Mouse (Mus musculus) myocyte (in vitro differentiated cells): ENCODE results near the gene Slc7a5.

ENCODE experiments used
- CEBPB ChIP-seq: IDR thresholded peaks from 2 replicates; pipeline ENCODE4 v1.6.1; 2011; ENCODE audit warnings: mild to moderate bottlenecking, moderate library complexity; ENCODE audit not compliant: poor library complexity, insufficient read depth, severe bottlenecking
- E2F4 ChIP-seq: IDR thresholded peaks from one replicate; pipeline ENCODE4 v1.6.1; 2011; ENCODE audit warnings: mild to moderate bottlenecking, control low read depth, moderate library complexity; ENCODE audit not compliant: insufficient read depth
- MAX ChIP-seq: IDR thresholded peaks from one replicate; pipeline ENCODE4 v1.6.1; 2011; ENCODE audit warnings: low read depth, mild to moderate bottlenecking, control low read depth
- MYOD1 ChIP-seq, 3 experiments: IDR thresholded peaks; one replicate each; pipeline ENCODE4 v1.6.1; 2011; ENCODE audit warnings: control low read depth in 2 of 3, low read depth in 2 of 3, mild to moderate bottlenecking in 2 of 3, moderate library complexity in 1 of 3; ENCODE audit not compliant: insufficient read length in 2 of 3, control insufficient read depth in 1 of 3
- MYOG ChIP-seq, 3 experiments: IDR thresholded peaks; one replicate each; pipeline ENCODE4 v1.6.1; 2011; ENCODE audit warnings: control low read depth in 2 of 3, low read depth in 2 of 3, mild to moderate bottlenecking in 2 of 3; ENCODE audit not compliant: insufficient read length in 2 of 3, control insufficient read depth in 1 of 3, insufficient read depth in 1 of 3
- POLR2A ChIP-seq: IDR thresholded peaks from one replicate; pipeline ENCODE4 v1.6.1; 2011; ENCODE audit warnings: low read depth, mild to moderate bottlenecking, control low read depth, moderate library complexity; ENCODE audit not compliant: insufficient read length
- POLR2AphosphoS2 ChIP-seq: IDR thresholded peaks from one replicate; pipeline ENCODE4 v1.6.1; 2011; ENCODE audit warnings: low read depth, control low read depth; ENCODE audit not compliant: insufficient read length
- REST ChIP-seq: IDR thresholded peaks from one replicate; pipeline ENCODE4 v1.6.1; 2011; ENCODE audit warnings: mild to moderate bottlenecking, control low read depth, moderate library complexity; ENCODE audit not compliant: insufficient read depth, insufficient read length
- TCF12 ChIP-seq: IDR thresholded peaks from one replicate; pipeline ENCODE4 v1.6.1; 2011; ENCODE audit warnings: mild to moderate bottlenecking, control low read depth; ENCODE audit not compliant: poor library complexity, insufficient read depth, severe bottlenecking
- USF1 ChIP-seq: IDR thresholded peaks from one replicate; pipeline ENCODE4 v1.6.1; 2011; ENCODE audit warnings: low read depth, mild to moderate bottlenecking, control low read depth, moderate library complexity

GRCm38 (mm10) chr8:121943057-121943540 lies 35.6 kb upstream of the Slc7a5 start:
- TF ChIP-seq E2F4 (no peak), MAX (no peak), POLR2A (no peak), USF1 (no peak), MYOD1 (IDR thresholded peaks at IDR 0.05; ENCODE audit: control insufficient read depth in 1 of 3, insufficient read length in 2 of 3, low read depth in 2 of 3) (no peak), MYOG (IDR thresholded peaks at IDR 0.05; ENCODE audit: control insufficient read depth in 1 of 3, insufficient read depth in 1 of 3, insufficient read length in 2 of 3, low read depth in 2 of 3) (no peak), REST (no peak), TCF12 (no peak), CEBPB (no peak), POLR2AphosphoS2 (no peak)
